Mouse (Mus musculus) heart, embryonic 13.5 days (tissue): ENCODE measurements around the gene Zc3hc1. TPM values are rescaled to one million over a fixed set of nuclear protein-coding genes. Genes with fewer than 3 reads are reported as not detected.

ENCODE experiments used
- ATAC-seq: fragments of 200-750 bp; cut with Nextera tagmentation; 2 replicates; pipeline ENCODE4 v1.8.0; 2017; ENCODE audit warnings: moderate TSS enrichment; ENCODE audit not compliant: insufficient number of reproducible peaks, low FRiP score, low TSS enrichment; ENCODE audit errors: extremely low read depth
- H3K27ac ChIP-seq: fragments of 300-500 bp; sonication (generic); replicated peaks from 2 replicates; pipeline ENCODE4 v1.5.1; 2015; ENCODE audit warnings: moderate library complexity, mild to moderate bottlenecking, inconsistent platforms
- H3K27me3 ChIP-seq: fragments of 300-500 bp; sonication (generic); replicated peaks from 2 replicates; pipeline ENCODE4 v1.6.1; 2015; ENCODE audit warnings: mild to moderate bottlenecking, inconsistent platforms
- H3K36me3 ChIP-seq: fragments of 300-500 bp; sonication (generic); 2 replicates; pipeline ENCODE4 v1.6.1; 2015; ENCODE audit warnings: mild to moderate bottlenecking, inconsistent platforms
- H3K4me1 ChIP-seq: fragments of 300-500 bp; sonication (generic); 2 replicates; pipeline ENCODE4 v1.6.1; 2015; ENCODE audit warnings: inconsistent platforms
- H3K4me2 ChIP-seq: fragments of 300-500 bp; sonication (generic); 2 replicates; pipeline ENCODE4 v1.6.1; 2015; ENCODE audit warnings: inconsistent platforms, mild to moderate bottlenecking, moderate library complexity
- H3K4me3 ChIP-seq: fragments of 300-500 bp; sonication (generic); 2 replicates; pipeline ENCODE4 v1.5.1; 2015; ENCODE audit warnings: moderate library complexity, mild to moderate bottlenecking, inconsistent platforms
- H3K9ac ChIP-seq: fragments of 300-500 bp; sonication (generic); 2 replicates; pipeline ENCODE4 v1.6.1; 2015; ENCODE audit warnings: inconsistent platforms, mild to moderate bottlenecking, moderate library complexity
- H3K9me3 ChIP-seq: fragments of 300-500 bp; sonication (generic); 2 replicates; pipeline ENCODE4 v1.6.1; 2016; ENCODE audit warnings: inconsistent platforms
- WGBS: fragments of 180-500 bp; shearing (Covaris S2); methylation state at CpG from one replicate; pipeline ENCODE4 v1.1.7; 2015; ENCODE audit warnings: mixed read lengths; 5-methylcytosine and 5-hydroxymethylcytosine counted together
- polyA plus RNA-seq: library from polyadenylated mRNA; unstranded; fragments of >200 nt; fragmentation: Nextera tagmentation; extraction: Ambion mirVana; gene quantifications from 2 replicates; pipeline ENCODE4 v1.2.1, GENCODE M21; 2015

Zc3hc1 gene
- polyA plus RNA-seq, 1 experiment from 2014 or later, result 46.0 TPM

GRCm38 (mm10) chr6:30369291-30369690 is 21.5 kb downstream of the Zc3hc1 start:
- H3K4me3 ChIP-seq, result no peak overlapping the region
- no peaks in the 10 kb centered on the region for H3K9me3 ChIP-seq
- no peak overlapping the region; the same call in 1 of the 2 replicates for H3K27ac ChIP-seq
- H3K4me2 ChIP-seq, result no peak overlapping the region
- no peak overlapping the region for H3K9ac ChIP-seq
- H3K27me3 ChIP-seq, result no peaks in the 10 kb centered on the region
- peaks cover 98% of the 10 kb centered on the region for H3K36me3 ChIP-seq
- WGBS, result 65% methylated on average over 3 of the region's 3 CpGs
- no peak for ATAC-seq
- peaks cover 9% of the 10 kb centered on the region for H3K4me1 ChIP-seq

GRCm38 (mm10) chr6:30363808-30364207 is 27.0 kb downstream of the Zc3hc1 start:
- peaks cover 14% of the 10 kb centered on the region for H3K4me1 ChIP-seq
- no peaks in the 10 kb centered on the region for H3K9me3 ChIP-seq
- H3K27me3 ChIP-seq, result no peaks in the 10 kb centered on the region
- WGBS, result 41% methylated on average over 5 of the region's 5 CpGs
- no peak for ATAC-seq
- H3K9ac ChIP-seq, result no peak overlapping the region
- H3K36me3 ChIP-seq, result peaks cover 58% of the 10 kb centered on the region
- H3K4me3 ChIP-seq, result no peak overlapping the region
- H3K27ac ChIP-seq, result no peak overlapping the region
- H3K4me2 ChIP-seq, result no peak overlapping the region

- Histone ChIP-seq H3K27me3 (no peaks in the 10 kb centered on the region), H3K36me3 (peaks cover 19% of the 10 kb centered on the region), H3K4me1 (peaks cover 35% of the 10 kb centered on the region), H3K27ac (peak overlapping the region; percentile 83), H3K4me2 (peak overlapping the region; percentile 14; the same call in 1 of the 2 replicates), H3K9me3 (no peaks in the 10 kb centered on the region), H3K4me3 (no peak overlapping the region), H3K9ac (peak overlapping the region; percentile 45; the same call in 1 of the 2 replicates)
- WGBS, result 30% methylated on average over 12 of the region's 12 CpGs
- no peak; the same call in 1 of the 2 replicates for ATAC-seq
Observed at GRCm38 (mm10) chr6:30359762-30360509, 30.9 kb downstream of the Zc3hc1 start.

GRCm38 (mm10) chr6:30357561-30358177 is 33.2 kb downstream of the Zc3hc1 start:
- H3K9ac ChIP-seq, result peak overlapping the region; percentile 44; the same call in 1 of the 2 replicates
- H3K4me1 ChIP-seq, result peaks cover 49% of the 10 kb centered on the region
- H3K27me3 ChIP-seq, result no peaks in the 10 kb centered on the region
- H3K27ac ChIP-seq, result no peak overlapping the region
- ATAC-seq, result no peak
- H3K36me3 ChIP-seq, result no peaks in the 10 kb centered on the region
- 18% methylated on average over 9 of the region's 9 CpGs for WGBS
- H3K4me2 ChIP-seq, result no peak overlapping the region
- no peaks in the 10 kb centered on the region for H3K9me3 ChIP-seq
- no peak overlapping the region for H3K4me3 ChIP-seq

- no peak overlapping the region for H3K27ac ChIP-seq
- H3K9me3 ChIP-seq, result no peaks in the 10 kb centered on the region
- no peaks in the 10 kb centered on the region for H3K36me3 ChIP-seq
- H3K4me2 ChIP-seq, result no peak overlapping the region
- WGBS, result 80% methylated on average over 12 of the region's 12 CpGs
- ATAC-seq, result no peak
- H3K27me3 ChIP-seq, result no peaks in the 10 kb centered on the region
- H3K4me3 ChIP-seq, result no peak overlapping the region
- peaks cover 47% of the 10 kb centered on the region for H3K4me1 ChIP-seq
- H3K9ac ChIP-seq, result no peak overlapping the region
Observed at GRCm38 (mm10) chr6:30356680-30357079, 34.1 kb downstream of the Zc3hc1 start.

- H3K4me2 ChIP-seq, result no peak overlapping the region
- H3K36me3 ChIP-seq, result no peaks in the 10 kb centered on the region
- ATAC-seq, result no peak
- 62% methylated on average over 5 of the region's 5 CpGs for WGBS
- H3K4me1 ChIP-seq, result peaks cover 47% of the 10 kb centered on the region
- H3K9me3 ChIP-seq, result no peaks in the 10 kb centered on the region
- H3K9ac ChIP-seq, result 0 out of 2 replicates have a peak overlapping the region, but pooled peaks have one; percentile 33
- H3K27ac ChIP-seq, result 0 out of 2 replicates have a peak overlapping the region, but pooled peaks have one; percentile 3
- H3K27me3 ChIP-seq, result no peaks in the 10 kb centered on the region
- no peak overlapping the region for H3K4me3 ChIP-seq
Observed at GRCm38 (mm10) chr6:30356161-30356560, 34.7 kb downstream of the Zc3hc1 start.

GRCm38 (mm10) chr6:30355701-30356100 is 35.1 kb downstream of the Zc3hc1 start:
- H3K9ac ChIP-seq, result 0 out of 2 replicates have a peak overlapping the region, but pooled peaks have one; percentile 33
- H3K9me3 ChIP-seq, result no peaks in the 10 kb centered on the region
- ATAC-seq, result no peak
- H3K4me2 ChIP-seq, result no peak overlapping the region
- WGBS, result 51% methylated on average over 8 of the region's 8 CpGs
- no peaks in the 10 kb centered on the region for H3K36me3 ChIP-seq
- peak overlapping the region; percentile 21; the same call in 1 of the 2 replicates for H3K27ac ChIP-seq
- peaks cover 47% of the 10 kb centered on the region for H3K4me1 ChIP-seq
- H3K4me3 ChIP-seq, result no peak overlapping the region
- H3K27me3 ChIP-seq, result no peaks in the 10 kb centered on the region

GRCm38 (mm10) chr6:30354760-30355159 is 36.1 kb downstream of the Zc3hc1 start:
- Histone ChIP-seq H3K9ac (no peak overlapping the region), H3K9me3 (no peaks in the 10 kb centered on the region), H3K27me3 (no peaks in the 10 kb centered on the region), H3K36me3 (no peaks in the 10 kb centered on the region), H3K4me1 (peaks cover 40% of the 10 kb centered on the region), H3K4me2 (no peak overlapping the region), H3K27ac (no peak overlapping the region), H3K4me3 (no peak overlapping the region)
- no peak for ATAC-seq
- 45% methylated on average over 5 of the region's 5 CpGs for WGBS

GRCm38 (mm10) chr6:30353661-30354060 is 37.2 kb downstream of the Zc3hc1 start:
- H3K27me3 ChIP-seq, result no peaks in the 10 kb centered on the region
- 52% methylated on average over 8 of the region's 8 CpGs for WGBS
- H3K9ac ChIP-seq, result no peak overlapping the region
- no peak for ATAC-seq
- peaks cover 35% of the 10 kb centered on the region for H3K4me1 ChIP-seq
- H3K4me2 ChIP-seq, result no peak overlapping the region
- H3K27ac ChIP-seq, result no peak overlapping the region
- H3K36me3 ChIP-seq, result no peaks in the 10 kb centered on the region
- H3K4me3 ChIP-seq, result no peak overlapping the region
- H3K9me3 ChIP-seq, result no peaks in the 10 kb centered on the region

GRCm38 (mm10) chr6:30352762-30353161 is 38.1 kb downstream of the Zc3hc1 start:
- no peak for ATAC-seq
- Histone ChIP-seq H3K36me3 (no peaks in the 10 kb centered on the region), H3K27me3 (no peaks in the 10 kb centered on the region), H3K9ac (no peak overlapping the region), H3K27ac (no peak overlapping the region), H3K4me1 (peaks cover 35% of the 10 kb centered on the region), H3K4me2 (no peak overlapping the region), H3K9me3 (no peaks in the 10 kb centered on the region), H3K4me3 (no peak overlapping the region)
- 50% methylated on average over 8 of the region's 8 CpGs for WGBS

GRCm38 (mm10) chr6:30351290-30351689 is 39.5 kb downstream of the Zc3hc1 start:
- Histone ChIP-seq H3K27me3 (no peaks in the 10 kb centered on the region), H3K4me2 (no peak overlapping the region), H3K27ac (no peak overlapping the region), H3K9me3 (no peaks in the 10 kb centered on the region), H3K4me3 (no peak overlapping the region), H3K4me1 (peaks cover 28% of the 10 kb centered on the region), H3K9ac (no peak overlapping the region), H3K36me3 (no peaks in the 10 kb centered on the region)
- no peak for ATAC-seq
- 69% methylated on average over 9 of the region's 9 CpGs for WGBS
